ENCODE assay signal across 18 mouse cellular contexts in the genomic region with DNA sequence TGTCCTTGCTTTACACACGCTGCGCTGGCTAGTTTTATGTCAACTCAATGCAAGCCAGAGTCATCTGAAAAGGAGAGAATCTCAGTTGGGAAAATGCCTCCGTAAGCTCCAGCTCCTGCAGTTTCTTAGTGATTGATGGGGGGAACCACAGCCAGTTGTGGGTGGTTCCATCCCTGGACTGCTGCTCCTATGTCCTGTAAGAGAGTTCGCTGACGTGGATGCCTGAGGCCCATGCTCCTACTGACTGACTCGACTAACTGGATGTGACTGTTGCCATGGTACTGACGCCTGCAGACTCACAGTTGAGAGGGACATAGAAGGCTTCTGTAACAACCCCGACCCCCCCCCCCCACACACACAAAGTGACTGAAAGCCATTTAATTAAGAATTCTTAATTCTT. TPM values are rescaled to one million over a fixed set of nuclear protein-coding genes. Genes with fewer than 3 reads are reported as not detected.
DNase-seq lines count a peak whose midpoint lies in the region; ATAC-seq and TF ChIP-seq lines count a peak whose summit lies in the region.
"Had no signal": no experiment of that assay in that cellular context is flagged by ENCODE, and none has a peak within 500 bp of the region (broad histone marks: within the 10 kb centered on the region; RNA-seq: fewer than 3 reads in every experiment).

No protein-coding gene starts in this region.

- in situ Hi-C loops in Patski (cut with MboI; ENCODE audit: low pct_unique_long_range_greater_than_20kb), result no loop called here

- peak; percentile 52 for ATAC-seq in Patski
- ATAC-seq in embryonic facial prominence, embryonic 12.5 days (ENCODE audit: insufficient number of reproducible peaks, insufficient read depth, low FRiP score, low TSS enrichment), result no peak
- ATAC-seq: liver, postnatal 0 days had no signal

- no peak overlapping the region for H3K4me3 ChIP-seq in embryonic facial prominence, embryonic 12.5 days
- H3K4me3 ChIP-seq: heart, embryonic 10.5 days; midbrain, embryonic 12.5 days had no signal

- H3K4me1 ChIP-seq in embryonic facial prominence, embryonic 12.5 days, result peaks cover 10% of the 10 kb centered on the region; the same call in 1 of the 2 replicates

- no peak overlapping the region for H3K9ac ChIP-seq in embryonic facial prominence, embryonic 12.5 days
- H3K9ac ChIP-seq: hindbrain, embryonic 14.5 days; liver, postnatal 0 days; midbrain, embryonic 12.5 days had no signal

- POLR2A ChIA-PET in Patski (lab: Charles Lee), result no interaction called here

- CTCF ChIA-PET in Patski (lab: Charles Lee), result no interaction called here

- no peak for TF ChIP-seq CTCF in Patski (IDR thresholded peaks at IDR 0.05)

- H3K4me2 ChIP-seq in embryonic facial prominence, embryonic 12.5 days (replicated peaks), result no peak overlapping the region
- H3K4me2 ChIP-seq: hindbrain, embryonic 14.5 days; midbrain, embryonic 12.5 days had no signal

- H3K27me3 ChIP-seq in Patski, result no peaks in the 10 kb centered on the region
- H3K27me3 ChIP-seq in embryonic facial prominence, embryonic 12.5 days, result no peaks in the 10 kb centered on the region
- H3K27me3 ChIP-seq: midbrain, embryonic 12.5 days had no signal

- 73% methylated on average over 8 of the region's 8 CpGs for WGBS in embryonic facial prominence, embryonic 12.5 days

- 0 out of 2 replicates have a peak overlapping the region, but pooled peaks have one; percentile 11 for H3K27ac ChIP-seq in embryonic facial prominence, embryonic 12.5 days
- H3K27ac ChIP-seq: heart, embryonic 10.5 days; hindbrain, embryonic 14.5 days; macrophage; midbrain, embryonic 12.5 days had no signal

- DNase-seq in kidney, adult 11 months, result peak; percentile 51
- no peak for DNase-seq in kidney, adult 8-10 months
- DNase-seq in Patski (ENCODE audit: low read depth, low spot score), result peak; percentile 35
- peak; percentile 34 to 69 for DNase-seq in kidney, postnatal 36 days
- no peak for DNase-seq in right cerebral cortex, postnatal 36 days (ENCODE audit: low spot score in 2 of 2)
- no peak for DNase-seq in cerebellum, adult 9-10 months
- DNase-seq: gastrocnemius, postnatal 25 days; heart, postnatal 10 days; layer of hippocampus, postnatal 36 days; liver; liver, postnatal 0 days; right cerebral cortex, adult 18-20 months; thymus, adult 18-20 months had no signal

- peaks cover 41% of the 10 kb centered on the region for H3K36me3 ChIP-seq in embryonic facial prominence, embryonic 12.5 days

- no peaks in the 10 kb centered on the region for H3K9me3 ChIP-seq in embryonic facial prominence, embryonic 12.5 days
- H3K9me3 ChIP-seq: heart, embryonic 10.5 days; midbrain, embryonic 12.5 days had no signal

RNA-seq across cellular contexts. Expression of gene Tmem11, which starts 11.2 kb away (rescaled TPM):
- polyA plus RNA-seq in Patski (2021), result 47.5 TPM
- 55.2 and 59.3 TPM in 2 replicates for polyA plus RNA-seq in embryonic facial prominence, embryonic 12.5 days (2016; fragmentation: Nextera tagmentation; extraction: Ambion mirVana)

RNA-seq across cellular contexts. Expression of gene Dhrs7b, which starts 37.5 kb away (rescaled TPM):
- 30.8 TPM for polyA plus RNA-seq in Patski (2021)
- polyA plus RNA-seq in embryonic facial prominence, embryonic 12.5 days (2016; fragmentation: Nextera tagmentation; extraction: Ambion mirVana), result 31.9 and 32.3 TPM in 2 replicates

RNA-seq across cellular contexts. Expression of gene Natd1, which starts 46.6 kb away (rescaled TPM):
- 23.1 TPM for polyA plus RNA-seq in Patski (2021)
- polyA plus RNA-seq in embryonic facial prominence, embryonic 12.5 days (2016; fragmentation: Nextera tagmentation; extraction: Ambion mirVana), result 20.0 and 20.4 TPM in 2 replicates

RNA-seq across cellular contexts. Expression of gene Shmt1, which starts 56.4 kb away (rescaled TPM):
- polyA plus RNA-seq in Patski (2021), result 25.0 TPM
- polyA plus RNA-seq in embryonic facial prominence, embryonic 12.5 days (2016; fragmentation: Nextera tagmentation; extraction: Ambion mirVana), result 53.6 and 57.3 TPM in 2 replicates

Comparison
In these comparisons a context has a peak if more than half of its experiments do, and no peak if none do; other contexts are left out.
1. DNase-seq: peak in kidney, adult 11 months (single experiment), Patski (single experiment) and kidney, postnatal 36 days (2 of 2); none in kidney, adult 8-10 months (0 of 2), right cerebral cortex, postnatal 36 days (0 of 2) and cerebellum, adult 9-10 months (single experiment).